Mouse (Mus musculus) ES-Bruce4 (cell line): ENCODE results near the gene Foxe1. TPM values are rescaled to one million over a fixed set of nuclear protein-coding genes. Genes with fewer than 3 reads are reported as not detected.

Experiments
- H3K27ac ChIP-seq: 2 replicates; pipeline ENCODE4 v1.5.1; 2012; ENCODE audit warnings: low read length, inconsistent platforms; ENCODE audit not compliant: insufficient read depth
- H3K27me3 ChIP-seq: 2 replicates; pipeline ENCODE4 v1.6.1; 2012; ENCODE audit warnings: mild to moderate bottlenecking, low read length, inconsistent platforms; ENCODE audit not compliant: control insufficient read depth, poor library complexity, insufficient read depth, severe bottlenecking
- H3K36me3 ChIP-seq: 2 replicates; pipeline ENCODE4 v1.6.1; 2012; ENCODE audit warnings: inconsistent platforms, mild to moderate bottlenecking, low read length, moderate library complexity; ENCODE audit not compliant: control insufficient read depth, poor library complexity, insufficient read depth, severe bottlenecking
- H3K4me1 ChIP-seq: one replicate; pipeline ENCODE4 v1.8.1; 2011; ENCODE audit warnings: low read length; ENCODE audit not compliant: control insufficient read depth, insufficient read depth
- H3K4me3 ChIP-seq: 2 replicates; pipeline ENCODE4 v1.5.1; 2011; ENCODE audit warnings: low read depth, mild to moderate bottlenecking, low read length
- H3K9ac ChIP-seq: 2 replicates; pipeline ENCODE4 v1.6.1; 2012; ENCODE audit warnings: low read depth, mild to moderate bottlenecking, inconsistent platforms; ENCODE audit not compliant: poor library complexity, severe bottlenecking
- H3K9me3 ChIP-seq: replicated peaks from 2 replicates; pipeline ENCODE4 v1.6.1; 2012; ENCODE audit warnings: mild to moderate bottlenecking, low read length, inconsistent platforms; ENCODE audit not compliant: control insufficient read depth, poor library complexity, insufficient read depth, severe bottlenecking
- CTCF ChIP-seq: IDR thresholded peaks from one replicate; pipeline ENCODE4 v1.8.1; 2011; ENCODE audit warnings: low read depth, low read length
- EP300 ChIP-seq: IDR thresholded peaks from 2 replicates; pipeline ENCODE4 v1.6.1; 2011; ENCODE audit warnings: low read depth, low read length; ENCODE audit not compliant: insufficient read depth
- POLR2A ChIP-seq: IDR thresholded peaks from one replicate; pipeline ENCODE4 v1.8.1; 2011; ENCODE audit warnings: low read length; ENCODE audit not compliant: insufficient read depth
- polyA plus RNA-seq: library from polyadenylated mRNA; stranded (reverse); fragments of >200 nt; gene quantifications from 2 replicates; pipeline ENCODE4 v1.2.4, GENCODE M21; 2011; ENCODE audit warnings: low read depth; ENCODE audit not compliant: missing spikeins, insufficient read depth, insufficient read length

Gene Foxe1
- polyA plus RNA-seq, 1 experiment, result 0.78 TPM

DNA sequence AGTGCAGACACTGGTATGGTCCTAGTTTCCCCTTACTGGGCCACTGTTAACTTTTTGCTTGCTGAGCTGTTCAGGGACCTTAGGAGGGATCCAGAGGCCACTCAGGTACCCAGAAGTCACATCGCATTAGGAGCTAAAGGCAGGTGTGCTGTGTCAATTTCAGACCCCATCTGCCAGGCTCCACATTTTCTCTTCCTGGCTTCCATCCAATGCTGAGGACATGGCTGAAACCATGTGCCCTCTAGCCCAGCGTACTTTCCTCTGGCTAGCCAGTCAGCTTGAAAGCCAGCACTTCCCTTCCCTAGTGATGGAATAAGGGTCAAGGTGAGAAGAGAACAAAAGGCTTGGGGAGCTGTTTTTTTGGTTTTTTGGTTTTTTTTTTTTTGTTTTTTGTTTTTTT lies 31.8 kb upstream of the Foxe1 start:
- H3K4me1 ChIP-seq, result no peaks in the 10 kb centered on the region
- no peak overlapping the region for H3K9ac ChIP-seq
- H3K27me3 ChIP-seq, result no peaks in the 10 kb centered on the region
- H3K27ac ChIP-seq, result no peak overlapping the region
- H3K36me3 ChIP-seq, result no peaks in the 10 kb centered on the region
- no peak for TF ChIP-seq POLR2A
- TF ChIP-seq EP300, result no peak
- no peak for TF ChIP-seq CTCF
- no peak overlapping the region for H3K4me3 ChIP-seq
- no peaks in the 10 kb centered on the region for H3K9me3 ChIP-seq

DNA sequence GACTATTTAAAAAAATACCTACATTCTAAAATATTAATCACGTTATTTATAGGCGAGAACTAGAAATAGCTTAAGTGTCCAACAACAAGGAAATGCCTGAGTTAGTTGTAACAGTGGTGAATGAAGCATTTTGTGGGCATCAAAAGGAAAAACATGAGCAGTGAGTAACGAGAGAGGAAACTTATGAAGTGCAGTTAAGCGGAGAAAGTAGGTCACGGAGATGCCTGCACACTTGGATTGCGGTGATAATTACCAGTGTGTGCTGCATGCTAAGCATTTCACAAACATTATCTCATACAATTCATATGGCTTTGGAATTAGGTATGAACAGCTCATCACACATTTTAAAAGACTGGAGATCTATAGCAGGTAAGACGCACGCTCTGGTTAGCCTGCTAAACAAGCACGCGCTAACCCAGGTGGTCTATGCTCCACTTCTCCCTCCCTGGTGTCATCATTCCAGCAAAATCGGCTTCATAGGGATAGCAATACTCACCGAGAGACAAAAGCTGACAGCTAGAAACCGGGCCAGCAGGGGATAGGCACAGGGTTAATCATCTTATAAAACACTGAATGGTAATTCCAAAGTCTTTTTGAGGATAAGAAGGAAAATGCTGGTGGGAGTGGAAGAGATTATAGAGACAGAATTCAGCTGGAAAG lies 21.5 kb upstream of the Foxe1 start:
- Histone ChIP-seq H3K36me3 (no peaks in the 10 kb centered on the region), H3K9ac (no peak overlapping the region), H3K4me3 (no peak overlapping the region), H3K27me3 (no peaks in the 10 kb centered on the region), H3K27ac (no peak overlapping the region), H3K9me3 (0 out of 2 replicates have a peak, but pooled peaks cover 2% of the 10 kb centered on the region), H3K4me1 (no peaks in the 10 kb centered on the region)
- TF ChIP-seq POLR2A (no peak), CTCF (no peak), EP300 (no peak)

GRCm38 (mm10) chr4:46322715-46323114 lies 20.7 kb upstream of the Foxe1 start:
- 0 out of 2 replicates have a peak, but pooled peaks cover 2% of the 10 kb centered on the region for H3K9me3 ChIP-seq
- H3K9ac ChIP-seq, result no peak overlapping the region
- no peaks in the 10 kb centered on the region for H3K36me3 ChIP-seq
- no peak for TF ChIP-seq CTCF
- no peak overlapping the region for H3K4me3 ChIP-seq
- H3K27ac ChIP-seq, result no peak overlapping the region
- no peaks in the 10 kb centered on the region for H3K4me1 ChIP-seq
- no peaks in the 10 kb centered on the region for H3K27me3 ChIP-seq

- H3K4me3 ChIP-seq, result no peak overlapping the region
- H3K9ac ChIP-seq, result no peak overlapping the region
- H3K27me3 ChIP-seq, result no peaks in the 10 kb centered on the region
- TF ChIP-seq CTCF (no peak), POLR2A (no peak), EP300 (no peak)
- H3K9me3 ChIP-seq, result no peaks in the 10 kb centered on the region
- H3K36me3 ChIP-seq, result no peaks in the 10 kb centered on the region
- no peaks in the 10 kb centered on the region for H3K4me1 ChIP-seq
- H3K27ac ChIP-seq, result no peak overlapping the region
These were observed 14.5 kb upstream of the Foxe1 start for GRCm38 (mm10) chr4:46328906-46329305.

- no peak overlapping the region for H3K9ac ChIP-seq
- TF ChIP-seq POLR2A, result no peak
- TF ChIP-seq CTCF, result no peak
- TF ChIP-seq EP300, result no peak
- no peak overlapping the region for H3K27ac ChIP-seq
- no peaks in the 10 kb centered on the region for H3K4me1 ChIP-seq
- H3K36me3 ChIP-seq, result no peaks in the 10 kb centered on the region
- no peaks in the 10 kb centered on the region for H3K27me3 ChIP-seq
- H3K9me3 ChIP-seq, result no peaks in the 10 kb centered on the region
- H3K4me3 ChIP-seq, result no peak overlapping the region
These were observed 7.6 kb upstream of the Foxe1 start for GRCm38 (mm10) chr4:46335846-46336245.

- H3K27me3 ChIP-seq, result no peaks in the 10 kb centered on the region; the same call in 1 of the 2 replicates
- H3K4me1 ChIP-seq, result no peaks in the 10 kb centered on the region
- no peak overlapping the region for H3K9ac ChIP-seq
- no peak overlapping the region for H3K4me3 ChIP-seq
- no peaks in the 10 kb centered on the region for H3K9me3 ChIP-seq
- no peaks in the 10 kb centered on the region for H3K36me3 ChIP-seq
- H3K27ac ChIP-seq, result no peak overlapping the region
- TF ChIP-seq CTCF, result no peak
- no peak for TF ChIP-seq POLR2A
- TF ChIP-seq EP300, result no peak
These were observed 5.4 kb upstream of the Foxe1 start for GRCm38 (mm10) chr4:46337990-46338389.
